Mouse (Mus musculus) gastrocnemius, adult 8-10 months (tissue): ENCODE results near the gene Cryzl1. TPM values are rescaled to one million over a fixed set of nuclear protein-coding genes. Genes with fewer than 3 reads are reported as not detected.

ENCODE experiments used
- DNase-seq, 2 experiments: peaks; one replicate each; pipeline ENCODE4 v3.0.0; 2022; ENCODE audit warnings: low spot score in 2 of 2
- total RNA-seq, 4 experiments: library from RNA; stranded (reverse); gene quantifications; 2 replicates each; pipeline ENCODE4 v1.2.4; 2022

Gene Cryzl1
- total RNA-seq, 4 experiments from 2014 or later, result 13.2 to 19.2 (median 15.8) TPM

GRCm38 (mm10) chr16:91740184-91740917, 11.6 kb upstream of the Cryzl1 start:
- DNase-seq, result no peak

DNA sequence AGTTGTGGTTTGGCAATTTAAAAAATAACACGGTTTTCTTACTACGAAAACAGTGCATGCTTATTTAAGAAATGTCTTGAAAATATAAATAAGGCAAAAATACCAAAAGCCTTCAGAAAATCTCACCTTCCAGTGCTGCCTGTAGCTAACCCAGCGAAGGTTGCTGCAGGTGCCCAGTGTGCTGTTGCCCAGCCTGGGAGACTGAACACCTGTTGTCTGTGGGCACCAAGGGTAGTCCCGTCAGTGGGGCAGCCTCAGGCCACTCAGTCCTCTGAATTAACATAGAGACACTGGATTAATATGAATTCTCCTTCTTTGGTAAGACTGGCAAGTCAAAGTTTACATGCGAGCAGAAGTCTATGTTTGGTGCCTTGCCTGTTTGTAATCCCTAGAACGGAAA, 9.7 kb upstream of the Cryzl1 start:
- no peak for DNase-seq

GRCm38 (mm10) chr16:91736046-91736816, 7.5 kb upstream of the Cryzl1 start:
- no peak for DNase-seq

DNA sequence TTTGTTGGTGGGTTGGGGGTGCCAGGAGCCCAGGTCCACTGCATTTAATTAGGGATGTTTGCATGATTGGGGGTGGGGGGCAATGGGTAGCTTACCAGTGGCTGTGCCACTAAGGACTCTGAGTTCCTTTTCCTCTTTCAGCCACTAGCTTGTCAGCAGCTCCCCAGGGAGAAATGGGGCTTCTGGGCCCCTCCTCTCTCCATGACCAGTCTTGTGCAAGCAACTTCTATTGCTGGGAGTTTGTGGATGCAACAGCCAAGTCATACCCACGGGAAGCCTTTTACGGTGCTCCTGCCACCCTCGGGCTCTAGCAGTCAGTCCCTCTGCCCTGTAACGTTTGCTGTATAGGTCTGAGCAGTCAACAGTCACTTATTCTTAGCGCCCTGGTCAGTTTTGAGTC, 6.0 kb upstream of the Cryzl1 start:
- DNase-seq, result peak; percentile 47 to 52

GRCm38 (mm10) chr16:91732816-91733215, 4.0 kb upstream of the Cryzl1 start:
- DNase-seq, result no peak

GRCm38 (mm10) chr16:91730446-91730845, 1.7 kb upstream of the Cryzl1 start:
- DNase-seq, result no peak

DNA sequence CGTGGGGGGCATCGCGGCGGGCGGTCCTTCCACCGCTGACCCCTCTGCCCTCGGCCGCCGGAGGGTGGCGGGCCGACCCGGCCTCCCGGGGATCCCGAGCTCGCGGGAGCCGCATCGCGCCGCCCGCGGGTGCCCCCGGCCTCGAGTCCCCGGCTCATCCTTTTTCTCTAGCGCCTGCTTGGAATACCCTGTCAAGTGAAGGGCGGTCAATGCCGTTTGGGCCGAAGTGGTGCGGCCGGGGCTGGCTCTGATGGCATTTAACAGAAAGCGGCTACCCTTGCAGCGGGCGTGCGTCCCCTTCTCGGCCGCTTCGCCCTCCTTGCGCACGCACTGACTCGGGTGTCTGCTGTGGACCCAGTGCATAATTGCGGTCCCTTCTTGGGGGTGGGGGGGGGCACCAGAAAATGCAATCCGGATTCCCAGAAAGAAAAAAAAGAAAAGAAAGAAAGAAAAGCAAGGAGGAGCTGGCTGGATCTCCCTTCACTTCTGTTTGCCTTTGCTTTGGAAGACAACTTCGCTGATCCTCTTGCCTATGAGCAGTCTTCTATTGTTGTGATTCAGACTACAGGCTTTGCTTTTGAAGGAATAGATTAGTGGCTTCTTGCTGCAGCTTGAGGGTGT, 1.2 kb upstream of the Cryzl1 start:
- DNase-seq, result peak; percentile 17 to 33

DNA sequence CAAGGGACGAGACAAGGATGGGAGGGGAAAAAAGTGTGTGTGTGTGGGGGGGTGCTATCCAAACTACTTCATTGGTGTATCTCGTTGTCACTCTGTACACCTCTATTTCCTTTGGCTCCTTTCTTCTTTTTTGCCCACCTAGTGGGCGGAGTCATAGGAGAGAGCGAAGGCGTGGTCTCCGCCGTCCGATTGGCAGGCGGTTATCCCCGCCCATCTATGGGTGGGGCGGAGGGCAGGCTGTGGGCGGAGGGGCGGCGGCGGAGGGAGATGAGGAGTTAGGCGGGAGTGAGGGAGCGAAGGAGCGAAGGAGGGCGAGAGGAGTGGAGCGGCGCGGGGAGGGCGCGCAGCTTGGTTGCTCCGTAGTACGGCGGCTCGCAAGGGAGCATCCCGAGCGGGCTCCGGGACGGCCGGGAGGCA, 299 bp upstream of the Cryzl1 start, which contains the start of gene Itsn1:
Gene Itsn1, plus strand, starts transcription at position 216 of the 417 bp plus-strand sequence.
- DNase-seq, result peak; percentile 96 to 97

- no peak for DNase-seq
These were observed 1.3 kb downstream of the Cryzl1 start for GRCm38 (mm10) chr16:91727433-91727832.

DNA sequence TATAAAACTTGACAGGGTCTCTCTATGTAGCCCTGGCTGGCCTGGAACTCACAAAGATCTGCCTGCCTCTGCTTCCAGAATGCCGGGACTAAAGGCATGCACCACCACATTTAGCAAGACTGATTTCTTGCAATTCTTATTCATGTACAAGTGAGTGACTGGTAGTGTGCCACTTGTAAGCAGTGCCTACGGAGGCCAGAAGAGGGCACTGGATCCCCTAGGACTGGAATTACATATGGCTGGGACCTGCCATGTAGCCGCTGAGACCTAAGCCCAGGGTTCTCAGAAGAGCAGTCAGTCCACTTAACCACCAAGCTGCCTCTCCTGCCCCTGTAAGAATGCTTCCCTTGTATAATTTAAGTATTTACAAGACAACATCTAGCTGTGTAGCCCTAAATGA, 4.5 kb downstream of the Cryzl1 start:
- peak; percentile 48 to 49 for DNase-seq

DNA sequence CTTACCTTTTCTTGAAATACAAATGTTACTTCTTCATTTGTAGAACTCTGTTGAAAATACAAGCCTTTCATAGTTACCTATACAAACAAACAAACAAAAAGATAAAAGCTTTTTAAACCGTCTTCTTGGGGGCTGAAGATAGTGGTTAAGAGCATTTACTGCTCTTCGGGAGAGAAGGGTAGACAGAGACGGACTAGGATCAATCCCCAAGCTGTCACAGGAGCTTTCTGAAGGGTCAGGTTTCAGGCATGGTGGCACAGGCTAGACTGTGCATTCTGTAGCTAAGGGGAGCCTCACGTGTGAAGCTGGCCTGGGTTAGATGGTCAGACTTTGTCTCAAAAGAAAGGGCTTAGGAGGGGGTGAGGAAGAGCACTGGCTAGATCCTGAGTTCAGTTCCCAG, 11.4 kb downstream of the Cryzl1 start:
- no peak for DNase-seq

GRCm38 (mm10) chr16:91716927-91717349, 11.8 kb downstream of the Cryzl1 start:
- DNase-seq, result no peak

GRCm38 (mm10) chr16:91710241-91710640, 18.5 kb downstream of the Cryzl1 start:
- no peak for DNase-seq

- no peak for DNase-seq
These were observed 24.0 kb downstream of the Cryzl1 start for GRCm38 (mm10) chr16:91704603-91705340.

DNA sequence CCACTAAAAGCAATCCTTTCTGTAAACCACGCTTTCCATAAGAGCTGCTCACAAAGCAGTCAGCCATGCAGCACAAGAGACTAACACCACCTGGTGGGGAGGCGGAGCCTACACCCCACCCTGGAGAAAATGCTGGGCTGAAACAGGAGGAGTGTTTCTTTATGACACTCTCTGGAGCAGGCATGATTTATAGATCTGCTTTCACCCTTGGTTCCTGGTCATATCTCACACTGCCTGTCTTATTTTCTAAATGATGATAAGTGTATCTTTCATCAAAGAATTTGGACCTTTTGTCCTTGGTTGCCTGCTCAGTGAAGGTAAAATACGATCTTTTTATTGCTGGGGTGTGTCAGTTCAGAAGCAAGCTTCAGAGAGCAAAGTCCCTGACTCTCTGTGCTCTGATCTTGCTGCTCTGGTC, 26.0 kb downstream of the Cryzl1 start:
- no peak for DNase-seq

GRCm38 (mm10) chr16:91701908-91702307, 26.9 kb downstream of the Cryzl1 start:
- no peak for DNase-seq

GRCm38 (mm10) chr16:91698995-91699394, 29.8 kb downstream of the Cryzl1 start:
- DNase-seq, result no peak

- DNase-seq, result peak; percentile 20 to 21
These were observed 33.5 kb downstream of the Cryzl1 start for GRCm38 (mm10) chr16:91695108-91695755.

- DNase-seq, result peak; percentile 49 to 57
These were observed 34.2 kb downstream of the Cryzl1 start for GRCm38 (mm10) chr16:91694455-91695084.

GRCm38 (mm10) chr16:91689791-91690190, 39.0 kb downstream of the Cryzl1 start:
- DNase-seq, result no peak
